Mouse (Mus musculus): ENCODE results near the gene Nfkbiz. TPM values are rescaled to one million over a fixed set of nuclear protein-coding genes. Genes with fewer than 3 reads are reported as not detected.

Gene Nfkbiz
- 69.5 TPM for polyA plus RNA-seq (2017; shearing (Covaris generic))

GRCm38 (mm10) chr16:55838510-55839474 is at the start of gene Nfkbiz:
Gene Nfkbiz (minus strand): TSS chr16:55838899.

Other genes starting within 250 kb of the Nfkbiz start
- gene Nxpe3, start 56.4 kb upstream of the Nfkbiz start, polyA plus RNA-seq (2017; shearing (Covaris generic)), result 12.1 TPM
- gene Cep97, start 96.0 kb upstream of the Nfkbiz start, polyA plus RNA-seq (2017; shearing (Covaris generic)), result 65.1 TPM
- gene Rpl24, start 127.4 kb upstream of the Nfkbiz start, polyA plus RNA-seq (2017; shearing (Covaris generic)), result 671 TPM
- gene Zbtb11, start 135.0 kb upstream of the Nfkbiz start, polyA plus RNA-seq (2017; shearing (Covaris generic)), result 101 TPM
- gene Pcnp, start 190.8 kb upstream of the Nfkbiz start, polyA plus RNA-seq (2017; shearing (Covaris generic)), result 103 TPM
- gene Trmt10c, start 198.9 kb upstream of the Nfkbiz start, polyA plus RNA-seq (2017; shearing (Covaris generic)), result 51.4 TPM
- gene Senp7, start 209.4 kb upstream of the Nfkbiz start, polyA plus RNA-seq (2017; shearing (Covaris generic)), result 42.9 TPM

Measured in naive thymus-derived CD4-positive, alpha-beta T cell, adult 5 months (primary cell).